Comparison of ENCODE assay signal across 22 mouse cellular contexts in genomic region chr2:92440432-92440831, GRCm38 (mm10). TPM values are rescaled to one million over a fixed set of nuclear protein-coding genes. Genes with fewer than 3 reads are reported as not detected.
DNase-seq lines count a peak whose midpoint lies in the region; ATAC-seq and TF ChIP-seq lines count a peak whose summit lies in the region.
"Had no signal": no experiment of that assay in that cellular context is flagged by ENCODE, and none has a peak within 500 bp of the region (broad histone marks: within the 10 kb centered on the region; RNA-seq: fewer than 3 reads in every experiment).

No protein-coding gene starts in this region.

- H3K4me1 ChIP-seq in midbrain, embryonic 11.5 days (ENCODE audit: control insufficient read depth, insufficient read depth, low read length), result no peaks in the 10 kb centered on the region
- H3K4me1 ChIP-seq in midbrain, embryonic 10.5 days, result peaks cover 14% of the 10 kb centered on the region
- H3K4me1 ChIP-seq in intestine, embryonic 15.5 days (replicated peaks), result 0 out of 2 replicates have a peak, but pooled peaks cover 4% of the 10 kb centered on the region
- no peaks in the 10 kb centered on the region for H3K4me1 ChIP-seq in intestine, postnatal 0 days (replicated peaks; ENCODE audit: control insufficient read depth, insufficient read depth, low read length)
- H3K4me1 ChIP-seq: embryonic facial prominence, embryonic 13.5 days had no signal

- 65% methylated on average over 6 of the region's 6 CpGs for WGBS in midbrain, embryonic 11.5 days
- 70% methylated on average over 6 of the region's 6 CpGs for WGBS in midbrain, embryonic 10.5 days
- WGBS in intestine, embryonic 15.5 days, result 47% methylated on average over 6 of the region's 6 CpGs
- WGBS in intestine, postnatal 0 days, result 44% methylated on average over 6 of the region's 6 CpGs

- TF ChIP-seq CTCF in intestine, postnatal 0 days (IDR thresholded peaks at IDR 0.05; ENCODE audit: low read depth), result no peak
- no peak for TF ChIP-seq CTCF in left cerebral cortex, adult 2 months (IDR thresholded peaks at IDR 0.05)

- no peak overlapping the region for H3K27ac ChIP-seq in midbrain, embryonic 11.5 days (ENCODE audit: low read depth, low read length)
- H3K27ac ChIP-seq in midbrain, embryonic 10.5 days (replicated peaks), result no peak overlapping the region
- H3K27ac ChIP-seq in intestine, embryonic 15.5 days, result no peak overlapping the region
- H3K27ac ChIP-seq in intestine, postnatal 0 days (ENCODE audit: low read depth, low read length), result no peak overlapping the region
- H3K27ac ChIP-seq in left cerebral cortex, adult 2 months, result no peak overlapping the region
- H3K27ac ChIP-seq: embryonic facial prominence, embryonic 13.5 days; embryonic facial prominence, embryonic 15.5 days; forebrain, embryonic 13.5 days; forebrain, embryonic 15.5 days had no signal

- ATAC-seq in midbrain, embryonic 11.5 days (ENCODE audit: low FRiP score), result no peak
- ATAC-seq in intestine, embryonic 15.5 days, result peak; percentile 45
- peak; percentile 5; the same call in 1 of the 2 replicates for ATAC-seq in intestine, postnatal 0 days
- ATAC-seq: forebrain, embryonic 13.5 days; forebrain, embryonic 15.5 days had no signal

- intact Hi-C loops in left cerebral cortex, adult 2 months (cut with DNase I), result no loop called here

- H3K9ac ChIP-seq in midbrain, embryonic 11.5 days (ENCODE audit: low read length), result no peak overlapping the region
- no peak overlapping the region for H3K9ac ChIP-seq in intestine, embryonic 15.5 days
- no peak overlapping the region for H3K9ac ChIP-seq in intestine, postnatal 0 days (ENCODE audit: low read depth, low read length)
- H3K9ac ChIP-seq: embryonic facial prominence, embryonic 13.5 days; embryonic facial prominence, embryonic 15.5 days; forebrain, embryonic 13.5 days; forebrain, embryonic 15.5 days had no signal

- no peaks in the 10 kb centered on the region for H3K36me3 ChIP-seq in midbrain, embryonic 11.5 days (ENCODE audit: control insufficient read depth, insufficient read depth, low read length)
- no peaks in the 10 kb centered on the region for H3K36me3 ChIP-seq in midbrain, embryonic 10.5 days
- H3K36me3 ChIP-seq in intestine, embryonic 15.5 days, result no peaks in the 10 kb centered on the region
- H3K36me3 ChIP-seq in intestine, postnatal 0 days (ENCODE audit: control insufficient read depth, insufficient read depth), result no peaks in the 10 kb centered on the region
- H3K36me3 ChIP-seq: embryonic facial prominence, embryonic 13.5 days; embryonic facial prominence, embryonic 15.5 days; forebrain, embryonic 15.5 days had no signal

- no peak overlapping the region for H3K4me3 ChIP-seq in midbrain, embryonic 11.5 days (ENCODE audit: low read depth, low read length)
- H3K4me3 ChIP-seq in midbrain, embryonic 10.5 days, result no peak overlapping the region
- H3K4me3 ChIP-seq in intestine, embryonic 15.5 days (replicated peaks), result no peak overlapping the region
- H3K4me3 ChIP-seq in intestine, postnatal 0 days (ENCODE audit: low read depth, low read length), result no peak overlapping the region
- no peak overlapping the region for H3K4me3 ChIP-seq in left cerebral cortex, adult 2 months
- H3K4me3 ChIP-seq: embryonic facial prominence, embryonic 13.5 days; embryonic facial prominence, embryonic 15.5 days; erythroblast, embryonic 14.5 days; forebrain, embryonic 13.5 days; forebrain, embryonic 15.5 days had no signal

- no peaks in the 10 kb centered on the region for H3K27me3 ChIP-seq in midbrain, embryonic 11.5 days (ENCODE audit: control insufficient read depth, insufficient read depth, low read length)
- H3K27me3 ChIP-seq in midbrain, embryonic 10.5 days (ENCODE audit: low read depth, poor library complexity, severe bottlenecking), result no peaks in the 10 kb centered on the region
- no peaks in the 10 kb centered on the region for H3K27me3 ChIP-seq in intestine, embryonic 15.5 days (replicated peaks)
- H3K27me3 ChIP-seq in intestine, postnatal 0 days (replicated peaks; ENCODE audit: control insufficient read depth, insufficient read depth, low read length), result no peaks in the 10 kb centered on the region
- H3K27me3 ChIP-seq: embryonic facial prominence, embryonic 15.5 days; forebrain, embryonic 13.5 days; forebrain, embryonic 15.5 days had no signal

- H3K9me3 ChIP-seq in midbrain, embryonic 11.5 days (ENCODE audit: control insufficient read depth, low read length), result no peaks in the 10 kb centered on the region
- H3K9me3 ChIP-seq in midbrain, embryonic 10.5 days (replicated peaks), result no peaks in the 10 kb centered on the region
- H3K9me3 ChIP-seq in intestine, embryonic 15.5 days, result no peaks in the 10 kb centered on the region
- H3K9me3 ChIP-seq in intestine, postnatal 0 days (ENCODE audit: control insufficient read depth), result no peaks in the 10 kb centered on the region
- H3K9me3 ChIP-seq: embryonic facial prominence, embryonic 13.5 days; embryonic facial prominence, embryonic 15.5 days; forebrain, embryonic 13.5 days; forebrain, embryonic 15.5 days had no signal

- no peak overlapping the region for H3K4me2 ChIP-seq in midbrain, embryonic 11.5 days
- H3K4me2 ChIP-seq in intestine, embryonic 15.5 days (replicated peaks), result no peak overlapping the region
- 0 out of 2 replicates have a peak overlapping the region, but pooled peaks have one; percentile 10 for H3K4me2 ChIP-seq in intestine, postnatal 0 days (replicated peaks; ENCODE audit: low read depth)
- H3K4me2 ChIP-seq: embryonic facial prominence, embryonic 13.5 days; embryonic facial prominence, embryonic 15.5 days; forebrain, embryonic 13.5 days; forebrain, embryonic 15.5 days had no signal

- DNase-seq in midbrain, embryonic 11.5 days (ENCODE audit: low spot score, missing footprints), result peak; percentile 53
- DNase-seq in midbrain, embryonic 10.5 days (ENCODE audit: low spot score), result no peak
- DNase-seq in left cerebral cortex, adult 2 months (ENCODE audit: extremely low spot score in 1 of 2, low spot score in 2 of 2), result no peak
- no peak for DNase-seq in ovary, postnatal 10 days (ENCODE audit: low spot score)
- DNase-seq: adrenal gland, adult 2 months; adrenal gland, postnatal 10 days; adrenal gland, postnatal 25 days; cerebellum, adult 11 months; cerebellum, adult 18-20 months; cerebellum, adult 8-10 months; cerebellum, adult 9-11 months; cerebellum, postnatal 14 days; cerebellum, postnatal 36 days; embryo, embryonic 11 days had no signal

RNA-seq across cellular contexts. Expression of gene Cry2, which starts 6.6 kb away (rescaled TPM):
- 20.5 and 21.9 TPM in 2 replicates for polyA plus RNA-seq in midbrain, embryonic 11.5 days (2014; fragmentation: Nextera tagmentation; extraction: Ambion mirVana)
- 32.8 and 36.2 TPM in 2 replicates for polyA plus RNA-seq in midbrain, embryonic 10.5 days (2016; fragmentation: Nextera tagmentation; extraction: Ambion mirVana)
- 14.5 and 15.8 TPM in 2 replicates for polyA plus RNA-seq in intestine, embryonic 15.5 days (2015; fragmentation: Nextera tagmentation; extraction: Ambion mirVana)
- 10.0 and 11.7 TPM in 2 replicates for polyA plus RNA-seq in intestine, postnatal 0 days (2015; fragmentation: Nextera tagmentation; extraction: Ambion mirVana)
- total RNA-seq in left cerebral cortex, adult 2 months (2021), result 100 to 1,000 TPM; 126 to 129 TPM

RNA-seq across cellular contexts. Expression of gene Slc35c1, which starts 19.9 kb away (rescaled TPM):
- polyA plus RNA-seq in midbrain, embryonic 11.5 days (2014; fragmentation: Nextera tagmentation; extraction: Ambion mirVana), result 9.2 and 9.5 TPM in 2 replicates
- 12.8 and 15.1 TPM in 2 replicates for polyA plus RNA-seq in midbrain, embryonic 10.5 days (2016; fragmentation: Nextera tagmentation; extraction: Ambion mirVana)
- polyA plus RNA-seq in intestine, embryonic 15.5 days (2015; fragmentation: Nextera tagmentation; extraction: Ambion mirVana), result 37.3 and 44.5 TPM in 2 replicates
- 51.9 and 59.2 TPM in 2 replicates for polyA plus RNA-seq in intestine, postnatal 0 days (2015; fragmentation: Nextera tagmentation; extraction: Ambion mirVana)
- 10 to 100 TPM; 16.1 to 16.9 TPM for total RNA-seq in left cerebral cortex, adult 2 months (2021)

RNA-seq across cellular contexts. Expression of gene Mapk8ip1, which starts 39.4 kb away (rescaled TPM):
- 34.5 and 37.1 TPM in 2 replicates for polyA plus RNA-seq in midbrain, embryonic 11.5 days (2014; fragmentation: Nextera tagmentation; extraction: Ambion mirVana)
- 58.3 and 70.5 TPM in 2 replicates for polyA plus RNA-seq in midbrain, embryonic 10.5 days (2016; fragmentation: Nextera tagmentation; extraction: Ambion mirVana)
- polyA plus RNA-seq in intestine, embryonic 15.5 days (2015; fragmentation: Nextera tagmentation; extraction: Ambion mirVana), result 19.4 and 21.3 TPM in 2 replicates
- polyA plus RNA-seq in intestine, postnatal 0 days (2015; fragmentation: Nextera tagmentation; extraction: Ambion mirVana), result 7.2 and 7.4 TPM in 2 replicates
- total RNA-seq in left cerebral cortex, adult 2 months (2021), result 100 to 1,000 TPM; 340 to 364 TPM
- total RNA-seq: common myeloid progenitor, adult 5-6 weeks had no signal

RNA-seq across cellular contexts. Expression of gene 1700029I15Rik, which starts 58.1 kb away (rescaled TPM):
- 1.5 and 2.0 TPM in 2 replicates for polyA plus RNA-seq in midbrain, embryonic 11.5 days (2014; fragmentation: Nextera tagmentation; extraction: Ambion mirVana)
- polyA plus RNA-seq in midbrain, embryonic 10.5 days (2016; fragmentation: Nextera tagmentation; extraction: Ambion mirVana), result 4.1 and 5.2 TPM in 2 replicates
- 2.9 and 3.0 TPM in 2 replicates for polyA plus RNA-seq in intestine, embryonic 15.5 days (2015; fragmentation: Nextera tagmentation; extraction: Ambion mirVana)
- polyA plus RNA-seq in intestine, postnatal 0 days (2015; fragmentation: Nextera tagmentation; extraction: Ambion mirVana), result 2.1 and 3.1 TPM in 2 replicates
- 1 to 10 TPM; 5.3 TPM for total RNA-seq in left cerebral cortex, adult 2 months (2021)
